Mouse (Mus musculus): ENCODE data around the gene Krtap20-2. TPM values are rescaled to one million over a fixed set of nuclear protein-coding genes. Genes with fewer than 3 reads are reported as not detected.
"Not testable (repeated sequence)": the region's sequence is repeated elsewhere in the genome, so short reads cannot be mapped to it uniquely, and the experiment has no call there.

Krtap20-2 gene
- not detected for total RNA-seq (2022)

DNA sequence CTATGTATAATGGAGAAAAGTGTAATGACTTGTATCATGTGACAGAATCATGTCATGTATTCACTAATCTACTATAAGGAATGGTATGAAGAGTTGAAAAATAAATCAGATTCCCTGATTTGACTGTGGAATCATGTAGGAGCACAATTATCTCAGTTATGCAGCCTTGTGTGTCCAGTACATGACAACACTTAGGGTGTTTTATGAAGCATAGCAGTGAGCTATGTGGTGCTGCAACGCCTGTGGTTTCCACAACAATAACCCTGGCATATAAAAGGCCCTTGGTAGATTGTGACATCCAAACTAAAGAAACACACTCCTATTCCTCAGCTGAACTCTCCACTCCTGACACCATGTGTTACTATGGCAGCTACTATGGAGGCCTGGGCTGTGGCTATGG lies at the start of gene Krtap20-2:
TSS of gene Krtap20-2 (plus strand) at position 301 of the 400 bp plus-strand sequence.
- DNase-seq (ENCODE audit: low spot score) = no peak

GRCm38 (mm10) chr16:89157652-89158051 lies 48.0 kb upstream of the Krtap20-2 start, which contains the start of gene Gm9789:
TSS of gene Gm9789 (plus strand) at chr16:89157952.
- no peak for DNase-seq (ENCODE audit: low spot score)

- not testable (repeated sequence) for DNase-seq (ENCODE audit: low spot score)
Measured at GRCm38 (mm10) chr16:89169190-89169589, 36.5 kb upstream of the Krtap20-2 start, which contains the start of gene Gm7735. TSS of gene Gm7735 (plus strand) at chr16:89169490.

GRCm38 (mm10) chr16:89174435-89174834 lies 31.2 kb upstream of the Krtap20-2 start, which contains the start of gene 1110057P08Rik:
TSS of gene 1110057P08Rik (plus strand) at chr16:89174735.
- DNase-seq (ENCODE audit: low spot score) = no peak

- no peak for DNase-seq (ENCODE audit: low spot score)
Measured at GRCm38 (mm10) chr16:89188621-89189020, 17.0 kb upstream of the Krtap20-2 start.

Other genes with a start within 250 kb of the Krtap20-2 start
- gene Krtap16-3, start 243.0 kb upstream of the Krtap20-2 start, total RNA-seq (2022) = not detected
- not detected for gene Krtap22-2, start 195.1 kb upstream of the Krtap20-2 start, total RNA-seq (2022)
- gene Gm10229, start 190.6 kb upstream of the Krtap20-2 start, total RNA-seq (2022) = not detected
- gene Krtap6-1, start 174.2 kb upstream of the Krtap20-2 start, total RNA-seq (2022) = not detected
- not detected for gene Gm10228, start 164.4 kb upstream of the Krtap20-2 start, total RNA-seq (2022)
- gene Krtap6-5, start 158.0 kb upstream of the Krtap20-2 start, total RNA-seq (2022) = not detected
- gene 1110025L11Rik, start 141.9 kb upstream of the Krtap20-2 start, total RNA-seq (2022) = not detected
- gene Krtap6-3, start 121.8 kb upstream of the Krtap20-2 start, total RNA-seq (2022) = not detected
- gene Gm6358, start 65.0 kb upstream of the Krtap20-2 start, total RNA-seq (2022) = not detected
- not detected for gene Gm10061, start 54.8 kb upstream of the Krtap20-2 start, total RNA-seq (2022)
- not detected for gene Gm9789, start 47.9 kb upstream of the Krtap20-2 start, total RNA-seq (2022)
- gene Gm7735, start 36.4 kb upstream of the Krtap20-2 start, total RNA-seq (2022) = not detected
- not detected for gene 1110057P08Rik, start 31.1 kb upstream of the Krtap20-2 start, total RNA-seq (2022)
- gene Krtap21-1, start 198.0 kb downstream of the Krtap20-2 start, total RNA-seq (2022) = not detected
- not detected for gene Krtap6-2, start 214.2 kb downstream of the Krtap20-2 start, total RNA-seq (2022)